Mouse (Mus musculus) midbrain, embryonic 16.5 days (tissue): ENCODE data around the gene Mtmr2. TPM values are rescaled to one million over a fixed set of nuclear protein-coding genes. Genes with fewer than 3 reads are reported as not detected.
A peak's percentile ranks its signal among the peaks of the same experiment; 100 is the strongest.

Source experiments
- ATAC-seq: fragments of 200-750 bp; cut with Nextera tagmentation; 2 replicates; pipeline ENCODE4 v1.8.0; 2017; ENCODE audit warnings: moderate TSS enrichment
- H3K27ac ChIP-seq: fragments of 300-500 bp; sonication (generic); 2 replicates; pipeline ENCODE4 v1.5.1; 2014; ENCODE audit warnings: mild to moderate bottlenecking, low read length, mixed read lengths
- H3K27me3 ChIP-seq: fragments of 300-500 bp; sonication (generic); 2 replicates; pipeline ENCODE4 v1.6.1; 2014; ENCODE audit warnings: low read depth, low read length, mixed read lengths; ENCODE audit not compliant: control insufficient read depth, insufficient read depth
- H3K36me3 ChIP-seq: fragments of 300-500 bp; sonication (generic); 2 replicates; pipeline ENCODE4 v1.6.1; 2014; ENCODE audit warnings: mild to moderate bottlenecking, low read length, moderate library complexity, mixed read lengths; ENCODE audit not compliant: control insufficient read depth, insufficient read depth
- H3K4me1 ChIP-seq: fragments of 300-500 bp; sonication (generic); 2 replicates; pipeline ENCODE4 v1.6.1; 2014; ENCODE audit warnings: mild to moderate bottlenecking, low read length, mixed read lengths; ENCODE audit not compliant: control insufficient read depth, insufficient read depth
- H3K4me2 ChIP-seq: fragments of 300-500 bp; sonication (generic); 2 replicates; pipeline ENCODE4 v1.6.1; 2014; ENCODE audit warnings: mild to moderate bottlenecking, low read length, mixed read lengths
- H3K4me3 ChIP-seq: fragments of 300-500 bp; sonication (generic); 2 replicates; pipeline ENCODE4 v1.5.1; 2014; ENCODE audit warnings: low read depth, mild to moderate bottlenecking, low read length, moderate library complexity, mixed read lengths
- H3K9ac ChIP-seq: fragments of 300-500 bp; sonication (generic); 2 replicates; pipeline ENCODE4 v1.6.1; 2014; ENCODE audit warnings: low read depth, low read length, mixed read lengths
- H3K9me3 ChIP-seq: fragments of 300-500 bp; sonication (generic); replicated peaks from 2 replicates; pipeline ENCODE4 v1.6.1; 2014; ENCODE audit warnings: mild to moderate bottlenecking, low read length, mixed read lengths; ENCODE audit not compliant: control insufficient read depth, poor library complexity, severe bottlenecking
- WGBS: fragments of 180-500 bp; shearing (Covaris S2); extraction: QIAGEN DNeasy Blood & Tissue Kit; methylation state at CpG from one replicate; pipeline ENCODE4 v1.1.7; 2014; 5-methylcytosine and 5-hydroxymethylcytosine counted together
- polyA plus RNA-seq: library from polyadenylated mRNA; unstranded; fragments of >200 nt; fragmentation: Nextera tagmentation; extraction: Ambion mirVana; gene quantifications from 2 replicates; pipeline ENCODE4 v1.2.1, GENCODE M21; 2015

The Mtmr2 gene
- polyA plus RNA-seq, 1 experiment from 2014 or later = 56.5 TPM

DNA sequence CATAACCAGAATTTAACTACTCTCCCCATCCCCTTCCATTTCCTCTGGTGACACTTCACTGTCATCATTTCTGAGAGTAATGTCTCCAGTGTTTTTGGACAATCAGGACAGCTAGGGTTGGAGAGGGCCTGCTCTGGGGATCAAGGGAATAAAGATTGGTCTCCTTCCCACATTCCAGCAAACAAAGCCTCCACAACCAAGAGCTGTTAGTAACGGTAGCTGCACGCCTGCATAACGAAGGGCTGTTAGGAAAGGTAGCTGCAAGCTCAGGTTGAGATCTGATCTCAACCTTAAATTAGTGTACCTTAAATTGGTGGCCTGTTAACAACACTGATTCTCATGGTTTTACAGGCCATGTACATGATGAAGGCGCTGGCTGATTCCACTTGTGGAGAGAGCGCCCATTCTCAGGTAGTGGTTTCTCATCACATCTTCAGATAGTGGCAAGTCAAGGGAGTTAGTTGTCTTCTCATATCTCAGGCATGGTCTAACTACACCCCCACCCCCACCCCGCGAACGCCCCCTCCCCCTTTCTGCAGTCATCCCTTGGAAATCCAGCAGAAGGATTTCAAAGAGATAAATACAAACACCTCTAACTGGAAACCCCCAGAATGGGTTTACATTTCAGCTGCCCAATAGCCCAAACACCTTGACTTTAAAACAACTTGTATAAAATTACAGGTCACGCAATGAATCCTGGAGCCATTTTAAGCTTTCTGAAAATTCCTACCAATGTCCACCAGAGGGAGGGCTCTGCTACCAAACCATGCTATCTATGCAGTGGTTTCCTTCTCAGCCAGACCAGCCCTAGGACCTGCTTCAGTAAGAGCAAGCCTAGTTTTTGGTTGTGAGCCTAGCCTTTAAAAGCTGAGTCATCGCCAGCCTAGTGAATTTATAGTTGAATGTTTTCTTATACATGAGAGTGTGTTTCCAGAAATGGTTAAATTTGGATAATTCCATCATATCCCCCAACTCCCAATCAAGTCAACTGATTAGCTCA, 100.6 kb downstream of the Mtmr2 start:
- no peaks in the 10 kb centered on the region for H3K9me3 ChIP-seq
- H3K4me3 ChIP-seq = no peak overlapping the region
- H3K4me1 ChIP-seq = no peaks in the 10 kb centered on the region
- H3K9ac ChIP-seq = no peak overlapping the region
- no peak overlapping the region for H3K27ac ChIP-seq
- no peaks in the 10 kb centered on the region for H3K27me3 ChIP-seq
- 80% methylated on average over 10 of the region's 10 CpGs for WGBS
- peak; percentile 82 for ATAC-seq
- peaks cover 3% of the 10 kb centered on the region; the same call in 1 of the 2 replicates for H3K36me3 ChIP-seq
- no peak overlapping the region for H3K4me2 ChIP-seq

GRCm38 (mm10) chr9:13853876-13854275, 105.7 kb downstream of the Mtmr2 start:
- H3K4me3 ChIP-seq = no peak overlapping the region
- WGBS = 91% methylated on average over 3 of the region's 3 CpGs
- H3K27ac ChIP-seq = no peak overlapping the region
- no peak overlapping the region for H3K9ac ChIP-seq
- no peaks in the 10 kb centered on the region for H3K27me3 ChIP-seq
- no peak for ATAC-seq
- H3K4me1 ChIP-seq = no peaks in the 10 kb centered on the region
- H3K36me3 ChIP-seq = no peaks in the 10 kb centered on the region
- H3K4me2 ChIP-seq = no peak overlapping the region
- H3K9me3 ChIP-seq = no peaks in the 10 kb centered on the region

Other genes with a start within 250 kb of the Mtmr2 start
- 35.2 and 36.5 TPM in 2 replicates for gene Cep57, start 78.7 kb downstream of the Mtmr2 start, polyA plus RNA-seq
- 16.3 and 21.3 TPM in 2 replicates for gene Fam76b, start 79.3 kb downstream of the Mtmr2 start, polyA plus RNA-seq